Mouse (Mus musculus) heart, embryonic 12.5 days (tissue): ENCODE measurements at regions not wholly inside any gene's neighbourhood (a gene's known extent, or its start where the extent isn't known, plus 50 kb on each side); places are given as distances from the start of the nearest gene placed in this dataset.

ENCODE experiments used
- ATAC-seq: fragments of 200-750 bp; cut with Nextera tagmentation; 2 replicates; pipeline ENCODE4 v1.8.0; 2017; ENCODE audit warnings: moderate TSS enrichment, moderate library complexity; ENCODE audit not compliant: insufficient number of reproducible peaks, low FRiP score
- H3K27ac ChIP-seq: fragments of 300-500 bp; sonication (generic); 2 replicates; pipeline ENCODE4 v1.5.1; 2016; ENCODE audit warnings: mild to moderate bottlenecking, moderate library complexity; ENCODE audit not compliant: poor library complexity, severe bottlenecking
- H3K27me3 ChIP-seq: fragments of 300-500 bp; sonication (generic); replicated peaks from 2 replicates; pipeline ENCODE4 v1.6.1; 2016; ENCODE audit warnings: mild to moderate bottlenecking, moderate library complexity
- H3K36me3 ChIP-seq: fragments of 300-500 bp; sonication (generic); 2 replicates; pipeline ENCODE4 v1.6.1; 2016; ENCODE audit warnings: mild to moderate bottlenecking, moderate library complexity
- H3K4me1 ChIP-seq: fragments of 300-500 bp; sonication (generic); replicated peaks from 2 replicates; pipeline ENCODE4 v1.6.1; 2016; ENCODE audit warnings: mild to moderate bottlenecking
- H3K4me2 ChIP-seq: fragments of 300-500 bp; sonication (generic); 2 replicates; pipeline ENCODE4 v1.6.1; 2016; ENCODE audit warnings: mild to moderate bottlenecking, moderate library complexity
- H3K4me3 ChIP-seq: fragments of 300-500 bp; sonication (generic); 2 replicates; pipeline ENCODE4 v1.5.1; 2016; ENCODE audit warnings: mild to moderate bottlenecking
- H3K9ac ChIP-seq: fragments of 300-500 bp; sonication (generic); 2 replicates; pipeline ENCODE4 v1.6.1; 2016; ENCODE audit warnings: mild to moderate bottlenecking, moderate library complexity
- H3K9me3 ChIP-seq: fragments of 300-500 bp; sonication (generic); replicated peaks from 2 replicates; pipeline ENCODE4 v1.6.1; 2016; ENCODE audit warnings: mild to moderate bottlenecking, moderate library complexity
- WGBS: fragments of 180-500 bp; shearing (Covaris S2); methylation state at CpG from one replicate; pipeline ENCODE4 v1.1.7; 2016; 5-methylcytosine and 5-hydroxymethylcytosine counted together

- ATAC-seq = no peak
- WGBS = 81% methylated on average over 3 of the region's 3 CpGs
- Histone ChIP-seq H3K27ac (no peak overlapping the region), H3K4me1 (no peaks in the 10 kb centered on the region), H3K4me2 (no peak overlapping the region), H3K9ac (no peak overlapping the region), H3K27me3 (no peaks in the 10 kb centered on the region), H3K4me3 (no peak overlapping the region), H3K9me3 (no peaks in the 10 kb centered on the region), H3K36me3 (no peaks in the 10 kb centered on the region)
Measured at GRCm38 (mm10) chr12:106727486-106727885, 717.5 kb downstream of the Vrk1 start.

GRCm38 (mm10) chr12:106729686-106730085, 719.7 kb downstream of the Vrk1 start:
- no peak overlapping the region for H3K27ac ChIP-seq
- no peak for ATAC-seq
- H3K9ac ChIP-seq = no peak overlapping the region
- WGBS = 75% methylated on average over 5 of the region's 5 CpGs
- H3K36me3 ChIP-seq = no peaks in the 10 kb centered on the region
- no peaks in the 10 kb centered on the region for H3K9me3 ChIP-seq
- no peaks in the 10 kb centered on the region for H3K27me3 ChIP-seq
- H3K4me3 ChIP-seq = no peak overlapping the region
- H3K4me1 ChIP-seq = no peaks in the 10 kb centered on the region
- no peak overlapping the region for H3K4me2 ChIP-seq

GRCm38 (mm10) chr12:106732108-106732857, 722.3 kb downstream of the Vrk1 start:
- no peak for ATAC-seq
- no peaks in the 10 kb centered on the region for H3K9me3 ChIP-seq
- no peak overlapping the region for H3K9ac ChIP-seq
- H3K27ac ChIP-seq = no peak overlapping the region
- WGBS = 69% methylated on average over 16 of the region's 16 CpGs
- no peaks in the 10 kb centered on the region for H3K27me3 ChIP-seq
- H3K4me1 ChIP-seq = no peaks in the 10 kb centered on the region
- H3K4me3 ChIP-seq = no peak overlapping the region
- no peaks in the 10 kb centered on the region for H3K36me3 ChIP-seq
- H3K4me2 ChIP-seq = no peak overlapping the region

GRCm38 (mm10) chr12:106748765-106749164, 738.7 kb downstream of the Vrk1 start:
- no peaks in the 10 kb centered on the region for H3K4me1 ChIP-seq
- ATAC-seq = no peak

GRCm38 (mm10) chr12:106763552-106763951, 724.9 kb upstream of the 3110018I06Rik start:
- Histone ChIP-seq H3K9ac (no peak overlapping the region), H3K4me3 (no peak overlapping the region), H3K36me3 (no peaks in the 10 kb centered on the region), H3K27ac (no peak overlapping the region), H3K27me3 (no peaks in the 10 kb centered on the region), H3K9me3 (no peaks in the 10 kb centered on the region), H3K4me1 (no peaks in the 10 kb centered on the region), H3K4me2 (no peak overlapping the region)
- 77% methylated on average over 7 of the region's 7 CpGs for WGBS
- ATAC-seq = no peak

More at GRCm38 (mm10) chr12:106748765-106749164, 738.7 kb downstream of the Vrk1 start:
- 77% methylated on average over 8 of the region's 8 CpGs for WGBS
- H3K9me3 ChIP-seq = peaks cover 3% of the 10 kb centered on the region; the same call in 1 of the 2 replicates
- no peaks in the 10 kb centered on the region for H3K36me3 ChIP-seq
- no peak overlapping the region for H3K4me3 ChIP-seq
- no peak overlapping the region for H3K27ac ChIP-seq
- H3K9ac ChIP-seq = no peak overlapping the region
- H3K27me3 ChIP-seq = no peaks in the 10 kb centered on the region
- H3K4me2 ChIP-seq = no peak overlapping the region

GRCm38 (mm10) chr12:106764516-106764915, 723.9 kb upstream of the 3110018I06Rik start:
- 72% methylated on average over 7 of the region's 7 CpGs for WGBS
- no peaks in the 10 kb centered on the region for H3K36me3 ChIP-seq
- no peaks in the 10 kb centered on the region for H3K9me3 ChIP-seq
- H3K9ac ChIP-seq = no peak overlapping the region
- H3K4me1 ChIP-seq = peaks cover 3% of the 10 kb centered on the region
- no peak overlapping the region for H3K27ac ChIP-seq
- H3K4me3 ChIP-seq = no peak overlapping the region
- no peak for ATAC-seq
- H3K4me2 ChIP-seq = no peak overlapping the region
- no peaks in the 10 kb centered on the region for H3K27me3 ChIP-seq

- H3K27me3 ChIP-seq = no peaks in the 10 kb centered on the region
- ATAC-seq = no peak
- H3K9me3 ChIP-seq = no peaks in the 10 kb centered on the region
- H3K9ac ChIP-seq = no peak overlapping the region
- H3K27ac ChIP-seq = no peak overlapping the region
- H3K36me3 ChIP-seq = no peaks in the 10 kb centered on the region
- peaks cover 6% of the 10 kb centered on the region for H3K4me1 ChIP-seq
- 65% methylated on average over 4 of the region's 4 CpGs for WGBS
- H3K4me2 ChIP-seq = no peak overlapping the region
- no peak overlapping the region for H3K4me3 ChIP-seq
Measured at GRCm38 (mm10) chr12:106773536-106773935, 714.9 kb upstream of the 3110018I06Rik start.

GRCm38 (mm10) chr12:106796596-106796995, 691.8 kb upstream of the 3110018I06Rik start:
- Histone ChIP-seq H3K9me3 (no peaks in the 10 kb centered on the region), H3K9ac (no peak overlapping the region), H3K36me3 (no peaks in the 10 kb centered on the region), H3K4me1 (no peaks in the 10 kb centered on the region), H3K4me3 (no peak overlapping the region), H3K27me3 (no peaks in the 10 kb centered on the region), H3K4me2 (no peak overlapping the region), H3K27ac (no peak overlapping the region)
- WGBS = 71% methylated on average over 7 of the region's 7 CpGs
- ATAC-seq = no peak

- Histone ChIP-seq H3K9me3 (0 out of 2 replicates have a peak, but pooled peaks cover 13% of the 10 kb centered on the region), H3K4me1 (no peaks in the 10 kb centered on the region), H3K4me3 (no peak overlapping the region), H3K27ac (no peak overlapping the region), H3K9ac (no peak overlapping the region), H3K36me3 (no peaks in the 10 kb centered on the region), H3K4me2 (no peak overlapping the region), H3K27me3 (no peaks in the 10 kb centered on the region)
- 84% methylated on average over 6 of the region's 6 CpGs for WGBS
- no peak for ATAC-seq
Measured at GRCm38 (mm10) chr12:106819736-106820135, 668.7 kb upstream of the 3110018I06Rik start.

GRCm38 (mm10) chr12:106822311-106822710, 666.1 kb upstream of the 3110018I06Rik start:
- ATAC-seq = no peak
- H3K4me1 ChIP-seq = no peaks in the 10 kb centered on the region
- no peak overlapping the region for H3K9ac ChIP-seq
- H3K36me3 ChIP-seq = no peaks in the 10 kb centered on the region
- no peak overlapping the region for H3K4me3 ChIP-seq
- no peaks in the 10 kb centered on the region for H3K27me3 ChIP-seq
- 90% methylated on average over 4 of the region's 4 CpGs for WGBS
- no peak overlapping the region for H3K27ac ChIP-seq
- H3K4me2 ChIP-seq = no peak overlapping the region
- H3K9me3 ChIP-seq = 0 out of 2 replicates have a peak, but pooled peaks cover 13% of the 10 kb centered on the region

- Histone ChIP-seq H3K9ac (no peak overlapping the region), H3K27ac (no peak overlapping the region), H3K4me3 (no peak overlapping the region), H3K9me3 (no peaks in the 10 kb centered on the region), H3K4me2 (peak overlapping the region; percentile 35; the same call in 1 of the 2 replicates), H3K36me3 (no peaks in the 10 kb centered on the region), H3K27me3 (peaks cover 5% of the 10 kb centered on the region; the same call in 1 of the 2 replicates), H3K4me1 (peaks cover 18% of the 10 kb centered on the region)
- ATAC-seq = no peak
- 5% methylated on average over 3 of the region's 3 CpGs for WGBS
Measured at GRCm38 (mm10) chr12:106828542-106828941, 659.9 kb upstream of the 3110018I06Rik start.

- WGBS = 12% methylated on average over 9 of the region's 9 CpGs
- H3K27me3 ChIP-seq = peaks cover 5% of the 10 kb centered on the region; the same call in 1 of the 2 replicates
- H3K36me3 ChIP-seq = no peaks in the 10 kb centered on the region
- H3K4me2 ChIP-seq = peak overlapping the region; percentile 35
- ATAC-seq = no peak
- H3K27ac ChIP-seq = no peak overlapping the region
- peaks cover 18% of the 10 kb centered on the region for H3K4me1 ChIP-seq
- H3K9me3 ChIP-seq = no peaks in the 10 kb centered on the region
- H3K9ac ChIP-seq = no peak overlapping the region
- H3K4me3 ChIP-seq = no peak overlapping the region
Measured at GRCm38 (mm10) chr12:106829323-106829722, 659.1 kb upstream of the 3110018I06Rik start.
